Mouse (Mus musculus) liver, embryonic 14.5 days (tissue): Measurements from ENCODE around the gene Hyal1.

Experiments used
- CTCF ChIP-seq: IDR thresholded peaks from 2 replicates; pipeline ENCODE4 v1.5.1; 2016; ENCODE audit warnings: antibody characterized with exemption, low read depth, control low read depth
- EP300 ChIP-seq: IDR thresholded peaks from 2 replicates; pipeline ENCODE4 v1.6.1; 2016; ENCODE audit warnings: antibody characterized with exemption, low read depth

DNA sequence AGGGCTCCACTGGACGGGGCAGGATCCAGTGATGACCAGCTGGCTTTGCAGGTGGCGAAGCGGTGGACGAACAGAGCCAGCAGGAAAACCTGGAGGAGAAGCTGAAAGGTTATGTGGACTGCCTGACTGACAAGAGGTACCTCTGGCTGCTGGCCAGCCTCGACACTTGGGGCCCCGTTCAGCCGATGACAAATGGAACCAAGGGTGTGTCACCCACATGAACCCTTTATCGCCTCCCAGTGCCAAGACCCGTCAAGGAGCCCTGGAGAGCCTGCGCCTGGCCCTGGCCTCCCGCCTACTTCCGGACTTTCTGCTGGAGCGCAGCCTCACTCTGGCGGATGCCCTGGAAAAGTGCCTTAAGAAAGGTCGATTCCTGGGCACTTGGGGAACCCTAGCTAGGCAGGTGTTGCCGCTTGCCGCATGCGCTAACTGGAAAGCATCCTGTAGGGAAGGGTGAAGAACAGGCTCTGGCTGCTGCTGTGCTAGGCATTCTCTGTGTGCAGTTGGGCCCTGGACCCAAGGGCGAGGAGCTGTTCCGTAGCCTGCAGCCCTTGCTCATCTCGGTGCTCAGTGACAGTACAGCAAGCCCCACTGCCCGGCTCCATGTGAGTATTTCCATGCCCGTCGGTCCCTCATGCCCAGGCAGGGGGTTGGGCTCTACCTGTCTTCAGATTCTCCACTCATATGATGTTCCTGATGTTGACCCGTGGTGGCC is 13.5 kb downstream of the Hyal1 start:
- TF ChIP-seq CTCF (peak; percentile 63), EP300 (no peak)
